Mouse (Mus musculus) splenic B cell, adult 2 months (primary cell): Measurements from ENCODE around the gene Grin3b.

Experiments
- DNase-seq: peaks from one replicate; pipeline ENCODE4 v3.0.0-alpha.2; 2011; ENCODE audit warnings: low read depth, low spot score
- H3K27me3 ChIP-seq: 2 replicates; pipeline ENCODE4 v1.6.1; 2012; ENCODE audit warnings: mild to moderate bottlenecking, low read length, moderate library complexity, mixed read lengths; ENCODE audit not compliant: control insufficient read depth, poor library complexity, insufficient read depth, severe bottlenecking
- H3K36me3 ChIP-seq: 2 replicates; pipeline ENCODE4 v1.6.1; 2012; ENCODE audit warnings: mild to moderate bottlenecking, low read length, moderate library complexity, mixed read lengths; ENCODE audit not compliant: control insufficient read depth, poor library complexity, insufficient read depth, severe bottlenecking

The Grin3b gene

DNA sequence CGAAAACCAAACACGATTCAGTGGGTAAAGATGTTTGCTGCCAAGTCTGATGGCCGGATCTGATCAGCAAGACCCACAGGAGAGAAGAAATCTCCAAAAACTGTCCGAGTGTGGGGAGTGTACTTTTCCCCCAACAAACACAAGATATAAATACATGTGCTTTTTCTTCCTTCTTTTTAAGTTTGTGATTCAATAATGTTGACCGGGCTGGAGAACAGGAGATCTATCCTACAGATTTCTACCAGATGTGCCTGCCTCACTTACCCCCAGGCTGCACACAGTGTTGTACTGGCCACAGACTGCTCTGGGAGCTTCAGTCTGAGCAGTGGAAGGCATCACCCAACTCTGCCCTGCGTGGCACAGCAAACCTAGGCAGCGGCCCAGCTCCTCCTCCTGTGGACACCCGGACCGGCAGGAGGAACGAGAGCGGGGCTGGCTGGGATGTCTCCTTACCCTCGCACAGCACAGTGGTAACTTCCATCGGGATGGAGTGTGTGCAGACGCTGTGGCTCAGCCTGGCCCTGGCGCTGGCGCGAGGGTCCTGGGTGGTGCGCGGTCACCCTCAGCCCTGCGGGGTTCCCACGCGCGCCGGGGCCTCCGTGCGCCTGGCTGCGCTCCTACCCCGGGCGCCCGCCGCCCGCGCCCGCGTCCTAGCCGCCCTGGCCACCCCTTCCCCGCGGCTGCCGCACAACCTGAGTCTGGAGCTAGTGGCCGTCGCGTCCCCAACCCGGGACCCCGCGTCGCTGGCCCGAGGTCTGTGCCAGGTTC, at the start of gene Grin3b:
TSS of gene Grin3b (plus strand) at position 301 of the 768 bp plus-strand sequence.
- Histone ChIP-seq H3K36me3 (peaks cover 1% of the 10 kb centered on the region), H3K27me3 (no peaks in the 10 kb centered on the region)
- no peak for DNase-seq

DNA sequence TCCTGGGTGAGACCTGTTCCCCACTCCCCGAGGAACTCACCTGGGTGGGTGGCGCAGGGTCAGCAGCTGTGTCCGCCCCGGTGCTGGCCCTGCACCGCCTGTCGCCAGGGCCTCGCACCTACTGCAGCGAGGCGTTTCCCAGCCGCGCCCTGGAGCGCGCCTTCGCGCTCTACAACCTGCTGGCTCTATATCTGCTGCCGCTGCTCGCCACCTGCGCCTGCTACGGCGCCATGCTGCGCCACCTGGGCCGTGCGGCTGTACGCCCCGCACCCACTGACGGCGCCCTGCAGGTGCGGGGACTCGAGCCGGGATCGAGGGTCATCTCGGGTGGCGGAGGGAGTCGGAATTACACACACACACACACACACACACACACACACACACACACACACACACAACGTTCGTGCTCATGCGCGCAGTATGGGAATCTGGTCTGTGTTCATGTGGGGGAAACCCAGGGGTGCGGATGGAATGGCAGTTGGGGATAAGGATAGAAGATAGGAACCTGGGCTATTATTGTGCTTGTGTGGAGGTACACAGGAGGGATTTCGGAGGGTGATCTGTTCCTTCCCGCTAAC, 49.5 kb upstream of the Grin3b start, which contains the start of gene R3hdm4:
TSS of gene R3hdm4 (minus strand) at position 251 of the 578 bp plus-strand sequence.
- no peaks in the 10 kb centered on the region for H3K27me3 ChIP-seq
- DNase-seq, result peak; percentile 31
- no peaks in the 10 kb centered on the region for H3K36me3 ChIP-seq

DNA sequence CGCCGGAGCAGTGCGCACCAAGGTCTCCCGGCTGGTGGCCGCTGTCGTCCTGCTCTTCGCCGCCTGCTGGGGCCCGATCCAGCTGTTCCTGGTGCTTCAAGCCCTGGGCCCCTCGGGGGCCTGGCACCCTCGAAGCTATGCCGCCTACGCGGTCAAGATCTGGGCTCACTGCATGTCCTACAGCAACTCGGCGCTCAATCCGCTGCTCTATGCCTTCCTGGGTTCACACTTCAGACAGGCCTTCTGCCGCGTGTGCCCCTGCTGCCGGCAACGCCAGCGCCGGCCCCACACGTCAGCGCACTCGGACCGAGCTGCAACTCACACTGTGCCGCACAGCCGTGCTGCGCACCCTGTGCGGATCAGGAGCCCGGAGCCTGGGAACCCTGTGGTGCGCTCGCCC, 48.9 kb upstream of the Grin3b start:
- no peaks in the 10 kb centered on the region for H3K36me3 ChIP-seq
- DNase-seq, result no peak
- H3K27me3 ChIP-seq, result no peaks in the 10 kb centered on the region

DNA sequence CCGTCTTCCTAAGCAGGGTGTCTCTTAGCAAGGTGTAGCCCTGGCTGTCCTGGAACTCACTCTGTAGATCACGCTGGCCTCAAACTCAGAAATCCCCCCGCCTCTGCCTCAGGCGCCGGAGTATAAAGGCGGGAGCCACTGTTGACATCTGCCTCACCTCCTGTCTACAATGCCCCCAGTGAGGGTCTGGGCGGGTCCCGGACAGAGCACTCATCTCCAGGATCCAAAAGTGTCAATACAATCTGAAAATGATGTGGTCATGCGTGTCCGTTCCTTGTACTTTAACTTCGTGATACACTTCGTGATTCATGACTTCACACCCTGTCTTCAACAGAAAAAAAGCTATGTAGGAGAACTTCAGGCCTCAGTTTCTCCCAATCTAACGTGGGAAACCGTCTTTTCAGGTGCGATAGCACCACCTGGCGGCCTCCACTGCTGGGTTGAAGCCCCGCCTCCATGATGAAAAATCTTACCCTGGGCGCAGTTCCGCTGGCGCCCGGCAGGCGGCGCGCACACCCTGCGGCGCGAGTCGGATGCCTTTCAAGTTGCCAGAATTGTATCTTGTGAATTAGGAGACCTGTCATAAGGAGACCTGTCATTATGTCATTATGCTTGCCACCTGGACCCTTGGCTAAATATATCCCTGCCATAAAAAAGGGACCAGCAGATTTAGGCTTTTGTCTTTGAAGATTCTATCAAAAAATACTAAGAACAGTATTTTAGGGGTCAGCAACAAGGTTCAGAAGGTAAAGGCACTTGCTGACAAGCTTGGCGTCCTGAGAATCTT, 45.3 kb upstream of the Grin3b start:
- H3K27me3 ChIP-seq, result no peaks in the 10 kb centered on the region
- peak; percentile 94 for DNase-seq
- H3K36me3 ChIP-seq, result no peaks in the 10 kb centered on the region

DNA sequence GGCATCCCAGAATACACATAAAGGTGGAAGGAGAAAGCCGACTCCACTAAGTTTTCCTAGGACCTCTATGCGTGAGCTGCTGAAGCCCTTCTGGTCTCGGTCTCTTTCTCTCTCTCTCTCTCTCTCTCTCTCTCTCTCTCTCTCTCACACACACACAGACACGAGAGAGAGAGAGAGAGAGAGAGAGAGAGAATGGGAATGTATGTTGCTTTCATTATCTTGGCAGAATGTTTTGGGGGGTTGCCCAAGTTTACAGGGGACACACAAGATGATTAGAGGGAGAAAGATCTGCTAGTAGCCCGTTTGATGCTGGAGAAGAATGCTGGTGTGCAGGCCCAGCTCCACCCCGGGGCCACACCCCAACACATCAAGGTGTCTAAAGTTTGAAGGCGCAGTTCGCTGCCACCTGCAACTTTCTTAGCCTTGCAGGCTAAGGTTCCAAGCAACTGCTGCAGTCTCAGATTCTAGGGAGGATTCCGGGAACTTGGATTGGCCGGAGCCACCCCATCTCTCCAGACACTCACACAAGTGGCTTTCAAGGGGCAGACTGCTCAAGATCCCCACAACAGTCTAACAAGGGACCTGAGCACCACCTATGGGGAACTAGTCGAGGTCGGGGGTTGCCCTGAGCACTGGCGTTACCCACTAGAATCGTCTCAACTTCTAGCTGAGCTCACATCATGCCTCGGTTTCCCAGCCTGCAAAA, 44.6 kb upstream of the Grin3b start:
- DNase-seq, result peak; percentile 62
- no peaks in the 10 kb centered on the region for H3K27me3 ChIP-seq
- H3K36me3 ChIP-seq, result no peaks in the 10 kb centered on the region

DNA sequence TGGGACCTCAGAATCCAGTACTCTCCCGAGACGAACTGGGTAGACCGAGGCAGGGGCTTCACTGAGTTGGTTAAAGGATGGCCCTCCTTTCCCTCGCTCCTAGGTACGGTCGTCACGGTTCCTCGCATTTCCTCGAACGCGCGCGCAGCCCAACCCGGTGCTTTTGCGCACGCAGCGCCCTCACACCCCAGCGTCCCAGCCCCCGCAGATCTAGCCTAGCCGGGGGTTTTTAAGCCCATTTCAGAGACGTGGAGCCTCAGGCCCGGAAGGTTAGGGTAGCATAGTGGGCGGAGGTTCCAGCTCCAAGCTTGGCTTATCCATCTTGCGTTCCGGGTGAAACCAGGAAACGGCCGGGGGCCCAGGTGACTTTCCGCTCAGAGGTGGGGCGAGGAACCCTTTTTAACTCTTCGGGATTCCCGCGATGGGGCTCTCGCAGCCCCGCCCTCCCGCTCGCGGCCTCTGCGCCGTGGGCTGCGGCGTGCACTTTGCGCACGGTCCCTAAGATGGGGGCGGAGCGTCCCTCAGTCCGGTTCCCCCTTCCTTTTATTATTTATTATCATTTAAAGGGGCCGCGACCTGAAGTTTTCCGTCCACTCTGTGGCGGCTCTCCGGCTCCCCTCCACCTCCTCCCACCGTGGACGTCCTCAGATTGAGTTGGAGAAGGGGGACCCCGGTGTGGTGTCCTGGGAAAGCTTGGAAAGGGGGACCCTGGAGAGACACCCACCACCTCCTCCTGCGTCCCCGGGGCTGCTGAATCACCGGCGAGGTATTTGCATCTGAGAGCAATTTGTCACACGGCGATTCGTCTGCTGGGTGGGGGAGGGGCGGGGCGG, 43.8 kb upstream of the Grin3b start, which contains the start of gene Arid3a:
TSS of gene Arid3a (plus strand) at position 553 of the 833 bp plus-strand sequence.
- H3K27me3 ChIP-seq, result no peaks in the 10 kb centered on the region
- H3K36me3 ChIP-seq, result peaks cover 2% of the 10 kb centered on the region; the same call in 1 of the 2 replicates
- peak; percentile 93 for DNase-seq

DNA sequence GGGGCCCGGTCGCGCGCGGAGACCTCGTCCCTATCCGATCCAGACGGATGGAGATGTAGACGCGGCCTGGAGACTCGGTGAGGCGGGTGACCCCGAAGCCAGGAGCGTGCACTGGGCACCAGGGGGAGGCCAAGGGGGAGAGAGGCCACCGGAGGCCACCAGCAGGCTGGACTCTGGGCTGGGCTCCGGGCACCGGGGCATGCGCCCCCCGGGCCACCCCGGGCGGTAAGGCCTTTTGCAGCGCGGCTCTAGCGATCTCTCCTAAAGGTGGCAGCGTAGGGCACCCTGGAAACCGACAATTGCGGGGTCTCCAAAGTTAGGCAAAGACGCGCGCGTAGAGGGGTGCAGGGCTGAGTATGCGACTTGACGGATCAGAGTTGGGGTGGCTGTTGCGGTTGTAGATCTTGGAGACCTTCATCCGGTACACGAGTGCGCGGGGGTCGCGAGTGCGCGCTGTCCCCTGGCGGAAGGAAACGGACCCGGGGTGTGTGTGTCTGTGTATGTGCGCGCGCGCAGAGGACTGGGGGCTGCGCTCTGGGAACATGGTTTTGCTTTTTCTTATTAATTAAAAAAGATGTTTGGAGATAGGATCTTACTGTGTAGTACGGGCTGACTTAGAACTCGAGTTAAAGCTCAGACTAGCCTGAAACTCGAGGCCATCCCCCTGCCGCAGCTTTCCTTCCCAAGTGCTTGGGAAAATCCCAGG, 43.0 kb upstream of the Grin3b start:
- peak; percentile 57 for DNase-seq
- Histone ChIP-seq H3K27me3 (no peaks in the 10 kb centered on the region), H3K36me3 (peaks cover 2% of the 10 kb centered on the region; the same call in 1 of the 2 replicates)

DNA sequence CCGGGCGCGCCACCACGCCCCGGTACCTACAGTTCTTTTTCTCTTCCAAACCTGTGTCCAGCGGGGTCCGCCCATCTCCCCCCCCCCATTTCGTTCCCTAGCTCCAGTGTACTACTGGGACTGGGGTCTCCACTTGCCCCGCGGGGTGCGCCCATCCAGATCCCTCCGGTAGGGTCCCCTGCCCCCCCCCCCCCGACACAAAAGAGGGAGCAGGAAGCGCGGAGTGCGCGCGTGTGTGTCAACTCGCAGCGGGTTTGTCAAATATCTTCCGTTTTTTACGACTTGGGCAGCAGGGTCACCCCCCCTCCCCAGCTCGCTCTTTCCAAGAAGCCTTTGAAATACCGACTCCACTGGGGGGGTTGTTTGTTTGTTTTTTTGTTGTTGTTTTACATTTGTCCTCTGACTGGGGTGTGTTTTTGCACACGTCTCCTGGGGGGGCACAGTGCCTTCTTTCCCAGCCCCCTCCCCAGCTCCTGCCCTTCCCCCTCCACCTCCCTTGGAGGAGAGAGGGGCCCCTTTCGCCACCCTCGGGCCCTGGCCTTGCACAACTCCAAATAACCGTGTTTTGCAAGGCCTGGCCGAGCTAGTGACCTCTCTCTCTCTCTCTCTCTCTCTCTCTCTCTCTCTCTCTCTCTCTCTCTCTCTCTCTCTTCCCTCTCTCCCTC, 42.4 kb upstream of the Grin3b start:
- peaks cover 2% of the 10 kb centered on the region; the same call in 1 of the 2 replicates for H3K36me3 ChIP-seq
- peak; percentile 63 for DNase-seq
- no peaks in the 10 kb centered on the region for H3K27me3 ChIP-seq

DNA sequence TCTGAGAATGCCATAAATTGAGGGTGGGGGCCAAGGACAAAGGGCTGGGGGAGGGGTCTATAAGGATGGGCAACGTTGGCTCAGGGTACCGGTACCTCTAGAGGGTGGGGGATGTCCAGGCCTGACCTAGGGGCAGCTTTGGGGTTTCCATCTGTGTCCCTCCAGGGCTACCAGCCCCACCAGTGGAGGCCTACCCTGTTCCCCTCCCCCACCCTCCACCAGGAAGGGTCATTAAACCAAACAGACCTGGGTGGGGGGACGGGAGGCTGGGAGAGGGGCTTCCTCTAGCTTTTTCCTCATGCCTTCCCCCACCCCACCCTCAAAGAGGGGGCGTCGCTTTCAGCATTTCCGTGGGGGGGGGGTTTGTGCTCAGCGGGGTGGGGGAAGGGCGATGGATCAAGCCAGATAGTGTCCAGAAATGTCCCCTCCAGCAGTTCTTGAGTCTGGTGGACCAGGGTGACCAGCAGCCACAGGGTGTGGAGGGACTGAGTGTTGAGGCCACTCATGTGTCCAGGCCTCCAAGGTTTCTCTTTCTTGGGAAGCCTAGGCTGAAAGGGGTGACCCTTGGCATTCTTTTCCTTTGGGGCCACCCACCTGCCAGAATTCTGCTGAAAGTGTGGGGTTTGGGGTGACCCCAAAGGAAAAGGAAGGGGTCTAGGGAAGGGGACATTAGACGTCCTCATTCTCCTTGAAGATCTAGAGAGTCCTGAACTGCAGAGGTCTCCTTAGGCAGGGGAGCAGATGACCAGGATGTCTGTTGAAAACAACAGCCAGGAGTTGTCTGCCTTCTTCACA, 41.4 kb upstream of the Grin3b start:
- no peaks in the 10 kb centered on the region for H3K27me3 ChIP-seq
- H3K36me3 ChIP-seq, result peaks cover 2% of the 10 kb centered on the region; the same call in 1 of the 2 replicates
- DNase-seq, result no peak

DNA sequence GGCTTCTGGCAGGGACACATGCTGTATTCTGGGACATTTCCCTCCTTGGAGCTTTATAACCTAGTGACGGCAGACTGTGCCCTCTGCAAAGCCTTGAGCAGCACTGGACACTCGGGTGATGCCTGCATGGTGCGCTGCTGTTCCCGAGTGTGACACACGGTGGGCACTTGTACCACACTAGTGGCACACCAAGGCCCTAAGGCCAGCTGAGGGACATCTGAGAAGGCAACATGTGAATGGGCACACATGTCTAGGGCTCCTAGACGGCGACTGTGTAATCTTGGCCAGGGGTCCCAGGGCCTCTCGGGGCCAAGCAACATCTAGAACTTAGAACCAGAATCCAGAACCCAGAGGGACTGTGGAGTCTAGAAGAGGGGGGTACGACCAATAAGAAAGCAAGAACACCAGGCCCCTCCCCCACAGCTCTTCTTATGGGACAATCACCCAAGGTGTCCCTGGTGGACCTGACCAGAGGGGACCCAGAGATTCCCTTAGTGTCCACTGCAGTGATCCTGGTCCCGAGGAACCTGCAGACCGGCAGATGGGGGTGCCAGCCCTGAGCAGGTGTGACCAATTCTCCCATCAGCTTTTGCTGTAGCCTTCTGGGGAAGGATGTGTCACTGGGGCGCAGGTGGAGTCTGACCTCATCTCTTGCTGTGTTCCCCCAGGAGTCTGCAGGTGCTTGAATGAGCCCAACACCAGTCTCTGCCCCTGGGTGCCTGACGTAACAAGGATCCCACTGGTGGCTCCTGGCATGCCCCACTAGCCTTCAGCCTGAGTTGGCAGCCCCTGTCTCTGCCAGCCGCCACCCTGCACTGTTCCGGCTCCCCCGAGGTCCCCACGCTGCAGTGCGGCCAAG, 40.3 kb upstream of the Grin3b start:
- H3K36me3 ChIP-seq, result peaks cover 2% of the 10 kb centered on the region; the same call in 1 of the 2 replicates
- H3K27me3 ChIP-seq, result no peaks in the 10 kb centered on the region
- DNase-seq, result no peak

DNA sequence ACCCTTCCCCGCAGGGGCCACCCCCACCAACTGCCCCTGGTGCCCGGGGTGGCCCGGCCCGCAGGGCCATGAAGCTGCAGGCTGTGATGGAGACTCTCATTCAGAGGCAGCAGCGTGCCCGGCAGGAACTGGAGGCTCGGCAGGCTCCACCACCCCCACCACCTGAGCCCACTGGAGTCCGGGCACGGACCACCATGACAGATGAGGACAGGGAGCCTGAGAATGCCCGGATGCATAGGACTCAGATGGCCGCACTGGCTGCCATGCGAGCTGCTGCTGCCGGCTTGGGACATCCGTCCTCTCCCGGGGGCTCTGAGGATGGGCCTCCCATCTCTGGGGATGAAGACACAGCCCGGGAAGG, 39.7 kb upstream of the Grin3b start:
- Histone ChIP-seq H3K36me3 (peaks cover 2% of the 10 kb centered on the region; the same call in 1 of the 2 replicates), H3K27me3 (no peaks in the 10 kb centered on the region)
- DNase-seq, result no peak

DNA sequence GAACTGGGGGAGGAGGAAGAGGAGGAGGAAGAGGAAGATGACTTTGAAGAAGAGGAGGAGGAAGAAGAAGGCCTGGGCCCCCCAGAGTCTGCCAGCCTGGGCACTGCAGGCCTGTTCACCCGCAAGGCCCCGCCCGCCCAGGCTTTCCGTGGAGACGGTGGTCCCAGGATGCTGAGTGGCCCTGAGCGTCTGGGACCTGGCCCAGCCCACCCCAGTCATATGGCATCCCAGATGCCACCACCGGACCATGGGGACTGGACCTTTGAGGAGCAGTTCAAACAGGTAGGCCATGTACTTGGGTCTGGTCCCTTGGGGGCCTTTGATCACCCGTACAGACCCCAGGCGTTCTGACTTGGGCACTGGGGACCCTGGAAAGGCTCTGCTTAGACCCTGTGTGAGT, 38.7 kb upstream of the Grin3b start:
- Histone ChIP-seq H3K36me3 (peaks cover 2% of the 10 kb centered on the region; the same call in 1 of the 2 replicates), H3K27me3 (no peaks in the 10 kb centered on the region)
- DNase-seq, result no peak
